Comparison of ENCODE assay signal across 8 mouse cellular contexts in genomic region chr12:25095538-25095937, GRCm38 (mm10). TPM values are rescaled to one million over a fixed set of nuclear protein-coding genes. Genes with fewer than 3 reads are reported as not detected.
DNase-seq lines count a peak whose midpoint lies in the region; ATAC-seq and TF ChIP-seq lines count a peak whose summit lies in the region.

No protein-coding gene starts in this region.

- no peaks in the 10 kb centered on the region for H3K27me3 ChIP-seq in kidney, embryonic 16.5 days (ENCODE audit: insufficient read depth, low read length)
- no peaks in the 10 kb centered on the region for H3K27me3 ChIP-seq in hindbrain, embryonic 16.5 days (replicated peaks; ENCODE audit: control insufficient read depth, insufficient read depth, low read length)
- no peaks in the 10 kb centered on the region; the same call in 1 of the 2 replicates for H3K27me3 ChIP-seq in midbrain, embryonic 14.5 days (ENCODE audit: control insufficient read depth, insufficient read depth, low read length)

- peak overlapping the region; percentile 94 for H3K4me2 ChIP-seq in kidney, embryonic 16.5 days (replicated peaks; ENCODE audit: low read depth, low read length)
- peak overlapping the region; percentile 99 for H3K4me2 ChIP-seq in hindbrain, embryonic 16.5 days (ENCODE audit: low read length)
- peak overlapping the region; percentile 97 for H3K4me2 ChIP-seq in midbrain, embryonic 14.5 days (ENCODE audit: low read length)

- H3K27ac ChIP-seq in kidney, embryonic 16.5 days (ENCODE audit: low read length): peak overlapping the region; percentile 86
- peak overlapping the region; percentile 61 for H3K27ac ChIP-seq in cortical plate, adult 2 months (ENCODE audit: insufficient read depth, low read length)
- peak overlapping the region; percentile 76 for H3K27ac ChIP-seq in hindbrain, embryonic 16.5 days (ENCODE audit: low read depth, low read length)
- H3K27ac ChIP-seq in midbrain, embryonic 14.5 days (replicated peaks; ENCODE audit: low read depth, low read length): peak overlapping the region; percentile 50

- peak overlapping the region; percentile 89 for H3K4me3 ChIP-seq in kidney, embryonic 16.5 days (ENCODE audit: low read length)
- H3K4me3 ChIP-seq in cortical plate, adult 2 months (ENCODE audit: insufficient read depth, low read length): peak overlapping the region; percentile 92
- peak overlapping the region; percentile 66 for H3K4me3 ChIP-seq in hindbrain, embryonic 16.5 days (ENCODE audit: low read length)
- peak overlapping the region; percentile 51 for H3K4me3 ChIP-seq in midbrain, embryonic 14.5 days (replicated peaks; ENCODE audit: low read depth, low read length)

- no peak for TF ChIP-seq POLR2A in cortical plate, adult 2 months (IDR thresholded peaks at IDR 0.05; ENCODE audit: extremely low read depth, insufficient read depth, low read length)

- ATAC-seq in kidney, embryonic 16.5 days (ENCODE audit: low FRiP score, low TSS enrichment): no peak
- no peak for ATAC-seq in hindbrain, embryonic 16.5 days
- peak; percentile 1; the same call in 1 of the 2 replicates for ATAC-seq in midbrain, embryonic 14.5 days (ENCODE audit: low FRiP score, low TSS enrichment)

- H3K36me3 ChIP-seq in kidney, embryonic 16.5 days (ENCODE audit: insufficient read depth, low read length): no peaks in the 10 kb centered on the region
- no peaks in the 10 kb centered on the region for H3K36me3 ChIP-seq in hindbrain, embryonic 16.5 days (ENCODE audit: control insufficient read depth, insufficient read depth, low read length)
- no peaks in the 10 kb centered on the region for H3K36me3 ChIP-seq in midbrain, embryonic 14.5 days (ENCODE audit: control insufficient read depth, insufficient read depth, low read length)

- DNase-seq in kidney, postnatal 14 days: no peak
- DNase-seq in midbrain, embryonic 14.5 days: no peak
- no peak for DNase-seq in adrenal gland, postnatal 36 days
- DNase-seq in ovary, adult 18-20 months (ENCODE audit: low spot score): no peak
- no peak for DNase-seq in right cerebral cortex, postnatal 4 days

- H3K9me3 ChIP-seq in kidney, embryonic 16.5 days (ENCODE audit: low read length): no peaks in the 10 kb centered on the region
- H3K9me3 ChIP-seq in hindbrain, embryonic 16.5 days (ENCODE audit: control insufficient read depth, low read length): no peaks in the 10 kb centered on the region
- H3K9me3 ChIP-seq in midbrain, embryonic 14.5 days (ENCODE audit: control insufficient read depth, low read length): no peaks in the 10 kb centered on the region

- H3K4me1 ChIP-seq in kidney, embryonic 16.5 days (ENCODE audit: insufficient read depth, low read length): peaks cover 35% of the 10 kb centered on the region
- no peaks in the 10 kb centered on the region; the same call in 1 of the 2 replicates for H3K4me1 ChIP-seq in cortical plate, adult 2 months (ENCODE audit: control insufficient read depth, insufficient read depth, low read length)
- H3K4me1 ChIP-seq in hindbrain, embryonic 16.5 days (ENCODE audit: control insufficient read depth, insufficient read depth, low read depth, low read length): peaks cover 38% of the 10 kb centered on the region
- peaks cover 33% of the 10 kb centered on the region for H3K4me1 ChIP-seq in midbrain, embryonic 14.5 days (ENCODE audit: control insufficient read depth, insufficient read depth, low read length)

- WGBS in kidney, embryonic 16.5 days: 0% methylated on average over 19 of the region's 19 CpGs
- 0% methylated on average over 19 of the region's 19 CpGs for WGBS in hindbrain, embryonic 16.5 days
- WGBS in midbrain, embryonic 14.5 days: under 1% methylated on average over 19 of the region's 19 CpGs

- peak overlapping the region; percentile 92 for H3K9ac ChIP-seq in kidney, embryonic 16.5 days (replicated peaks; ENCODE audit: low read length)
- H3K9ac ChIP-seq in hindbrain, embryonic 16.5 days (ENCODE audit: low read depth, low read length): peak overlapping the region; percentile 78
- peak overlapping the region; percentile 61 for H3K9ac ChIP-seq in midbrain, embryonic 14.5 days (replicated peaks; ENCODE audit: low read length)

- TF ChIP-seq CTCF in cortical plate, adult 2 months (IDR thresholded peaks at IDR 0.05; ENCODE audit: extremely low read depth, insufficient read depth, low read length): no peak

RNA-seq across cellular contexts. Expression of gene Id2, which starts 1.4 kb away (rescaled TPM):
- 474 and 534 TPM in 2 replicates for polyA plus RNA-seq in kidney, embryonic 16.5 days (2015; fragmentation: Nextera tagmentation; extraction: Ambion mirVana)
- polyA plus RNA-seq in cortical plate, adult 2 months (2012; rRNA removed): 219 and 224 TPM in 2 replicates
- polyA plus RNA-seq in hindbrain, embryonic 16.5 days (2015; fragmentation: Nextera tagmentation; extraction: Ambion mirVana): 291 and 379 TPM in 2 replicates
- polyA plus RNA-seq in midbrain, embryonic 14.5 days (2014; fragmentation: Nextera tagmentation; extraction: Ambion mirVana): 257 and 299 TPM in 2 replicates
- 100 to 1,000 TPM; 247 to 491 TPM for total RNA-seq in adrenal gland, postnatal 36 days (2021)
